Mouse (Mus musculus) embryonic facial prominence, embryonic 14.5 days (tissue): ENCODE measurements around the gene BC003965. TPM values are rescaled to one million over a fixed set of nuclear protein-coding genes. Genes with fewer than 3 reads are reported as not detected.
"Not testable (repeated sequence)": the region's sequence is repeated elsewhere in the genome, so short reads cannot be mapped to it uniquely, and the experiment has no call there.

ENCODE experiments used
- ATAC-seq: fragments of 200-750 bp; cut with Nextera tagmentation; 2 replicates; pipeline ENCODE4 v1.8.0; 2017; ENCODE audit warnings: low read depth, moderate number of reproducible peaks, moderate TSS enrichment
- DNase-seq: peaks from one replicate; pipeline ENCODE4 v3.0.0-alpha.2; 2015; ENCODE audit warnings: low spot score
- H3K27ac ChIP-seq: fragments of 300-500 bp; sonication (generic); replicated peaks from 2 replicates; pipeline ENCODE4 v1.5.1; 2014; ENCODE audit warnings: low read depth, mild to moderate bottlenecking, low read length, moderate library complexity
- H3K27me3 ChIP-seq: fragments of 300-500 bp; sonication (generic); replicated peaks from 2 replicates; pipeline ENCODE4 v1.6.1; 2014; ENCODE audit warnings: low read length; ENCODE audit not compliant: control insufficient read depth, insufficient read depth
- H3K36me3 ChIP-seq: fragments of 300-500 bp; sonication (generic); 2 replicates; pipeline ENCODE4 v1.6.1; 2014; ENCODE audit warnings: low read length, mixed read lengths; ENCODE audit not compliant: control insufficient read depth, insufficient read depth
- H3K4me1 ChIP-seq: fragments of 300-500 bp; sonication (generic); 2 replicates; pipeline ENCODE4 v1.6.1; 2014; ENCODE audit warnings: antibody characterized with exemption, low read length; ENCODE audit not compliant: control insufficient read depth, insufficient read depth
- H3K4me2 ChIP-seq: fragments of 300-500 bp; sonication (generic); 2 replicates; pipeline ENCODE4 v1.6.1; 2014; ENCODE audit warnings: low read depth, mild to moderate bottlenecking, low read length, moderate library complexity, mixed read lengths
- H3K4me3 ChIP-seq: fragments of 300-500 bp; sonication (generic); 2 replicates; pipeline ENCODE4 v1.5.1; 2014; ENCODE audit warnings: low read depth, mild to moderate bottlenecking, low read length
- H3K9ac ChIP-seq: fragments of 300-500 bp; sonication (generic); 2 replicates; pipeline ENCODE4 v1.6.1; 2014; ENCODE audit warnings: low read depth, mild to moderate bottlenecking, low read length, moderate library complexity, mixed read lengths
- H3K9me3 ChIP-seq: fragments of 300-500 bp; sonication (generic); 2 replicates; pipeline ENCODE4 v1.6.1; 2016; ENCODE audit warnings: low read length; ENCODE audit not compliant: control insufficient read depth
- WGBS: fragments of 180-500 bp; shearing (Covaris S2); extraction: QIAGEN DNeasy Blood & Tissue Kit; methylation state at CpG from one replicate; pipeline ENCODE4 v1.1.7; 2014; 5-methylcytosine and 5-hydroxymethylcytosine counted together
- polyA plus RNA-seq: library from polyadenylated mRNA; unstranded; fragments of >200 nt; fragmentation: Nextera tagmentation; extraction: Ambion mirVana; gene quantifications from 2 replicates; pipeline ENCODE4 v1.2.1, GENCODE M21; 2014

BC003965 gene
- polyA plus RNA-seq, 1 experiment from 2014 or later = 28.1 TPM

- H3K4me1 ChIP-seq, H3K9ac ChIP-seq, H3K4me3 ChIP-seq, ATAC-seq, H3K27ac ChIP-seq, H3K9me3 ChIP-seq, H3K4me2 ChIP-seq, DNase-seq, H3K27me3 ChIP-seq: not testable (repeated sequence)
- WGBS = 92% methylated on average over 5 of the region's 11 CpGs
- H3K36me3 ChIP-seq = peaks cover 61% of the 10 kb centered on the region
These were observed 47.3 kb downstream of the BC003965 start for GRCm38 (mm10) chr17:25231621-25232020.

GRCm38 (mm10) chr17:25235635-25236034 is 51.3 kb downstream of the BC003965 start:
- Histone ChIP-seq H3K4me3 (no peak overlapping the region), H3K9me3 (no peaks in the 10 kb centered on the region), H3K27ac (no peak overlapping the region), H3K9ac (no peak overlapping the region), H3K36me3 (peaks cover 32% of the 10 kb centered on the region), H3K4me2 (no peak overlapping the region), H3K4me1 (0 out of 2 replicates have a peak, but pooled peaks cover 6% of the 10 kb centered on the region), H3K27me3 (no peaks in the 10 kb centered on the region)
- ATAC-seq (no peak), DNase-seq (no peak)
- WGBS = 89% methylated on average over 9 of the region's 9 CpGs

Other genes with a start within 250 kb of the BC003965 start
- gene Mapk8ip3, start 247.6 kb upstream of the BC003965 start, polyA plus RNA-seq = 34.6 and 37.4 TPM in 2 replicates
- 83.6 and 95.6 TPM in 2 replicates for gene Jpt2, start 223.9 kb upstream of the BC003965 start, polyA plus RNA-seq
- 7.1 and 7.7 TPM in 2 replicates for gene Cramp1l, start 168.8 kb upstream of the BC003965 start, polyA plus RNA-seq
- gene Ift140, start 168.5 kb upstream of the BC003965 start, polyA plus RNA-seq = 13.9 and 17.5 TPM in 2 replicates
- 22.6 and 23.2 TPM in 2 replicates for gene Tmem204, start 101.0 kb upstream of the BC003965 start, polyA plus RNA-seq
- gene Telo2, start 68.6 kb upstream of the BC003965 start, polyA plus RNA-seq = 24.8 and 37.2 TPM in 2 replicates
- 1.8 and 2.9 TPM in 2 replicates for gene Ptx4, start 63.8 kb upstream of the BC003965 start, polyA plus RNA-seq
- 21.4 and 22.6 TPM in 2 replicates for gene Clcn7, start 51.2 kb upstream of the BC003965 start, polyA plus RNA-seq
- gene Ccdc154, start 22.1 kb upstream of the BC003965 start, polyA plus RNA-seq = not detected in 2 replicates
- 0.25 TPM in 1 of 2 replicates, not detected in the other for gene Gm38655, start 9.1 kb upstream of the BC003965 start, polyA plus RNA-seq
- 5.6 and 5.8 TPM in 2 replicates for gene Unkl, start 3.8 kb downstream of the BC003965 start, polyA plus RNA-seq
- gene Gnptg, start 55.6 kb downstream of the BC003965 start, polyA plus RNA-seq = 32.4 and 34.9 TPM in 2 replicates
- 39.1 and 48.7 TPM in 2 replicates for gene Tsr3, start 55.6 kb downstream of the BC003965 start, polyA plus RNA-seq
- 0.42 and 1.1 TPM in 2 replicates for gene Baiap3, start 71.8 kb downstream of the BC003965 start, polyA plus RNA-seq
- 482 and 517 TPM in 2 replicates for gene Ube2i, start 90.1 kb downstream of the BC003965 start, polyA plus RNA-seq
- 3.1 and 4.4 TPM in 2 replicates for gene Prss34, start 113.8 kb downstream of the BC003965 start, polyA plus RNA-seq
- not detected in 2 replicates for gene Prss28, start 124.1 kb downstream of the BC003965 start, polyA plus RNA-seq
- gene Prss29, start 134.1 kb downstream of the BC003965 start, polyA plus RNA-seq = not detected in 2 replicates
- gene Tpsab1, start 161.0 kb downstream of the BC003965 start, polyA plus RNA-seq = 0.94 and 1.0 TPM in 2 replicates
- gene Tpsb2, start 181.8 kb downstream of the BC003965 start, polyA plus RNA-seq = 47.8 and 101 TPM in 2 replicates
- gene Tpsg1, start 184.7 kb downstream of the BC003965 start, polyA plus RNA-seq = 8.0 and 9.5 TPM in 2 replicates
- gene Cacna1h, start 249.2 kb downstream of the BC003965 start, polyA plus RNA-seq = 4.9 and 5.2 TPM in 2 replicates